Mouse (Mus musculus) heart, postnatal 0 days (tissue): Measurements from ENCODE around the gene Tubgcp6.

Experiments used
- CTCF ChIP-seq: IDR thresholded peaks from 2 replicates; pipeline ENCODE4 v1.5.1; 2016; ENCODE audit warnings: antibody characterized with exemption, control low read depth, low read depth
- EP300 ChIP-seq: IDR thresholded peaks from 2 replicates; pipeline ENCODE4 v1.6.1; 2016; ENCODE audit warnings: antibody characterized with exemption, low read depth

- TF ChIP-seq CTCF (no peak), EP300 (no peak)
These were observed 29.4 kb upstream of the Tubgcp6 start for GRCm38 (mm10) chr15:89152312-89152711.
